Comparison of ENCODE assay signal across 15 mouse cellular contexts in the genomic region with DNA sequence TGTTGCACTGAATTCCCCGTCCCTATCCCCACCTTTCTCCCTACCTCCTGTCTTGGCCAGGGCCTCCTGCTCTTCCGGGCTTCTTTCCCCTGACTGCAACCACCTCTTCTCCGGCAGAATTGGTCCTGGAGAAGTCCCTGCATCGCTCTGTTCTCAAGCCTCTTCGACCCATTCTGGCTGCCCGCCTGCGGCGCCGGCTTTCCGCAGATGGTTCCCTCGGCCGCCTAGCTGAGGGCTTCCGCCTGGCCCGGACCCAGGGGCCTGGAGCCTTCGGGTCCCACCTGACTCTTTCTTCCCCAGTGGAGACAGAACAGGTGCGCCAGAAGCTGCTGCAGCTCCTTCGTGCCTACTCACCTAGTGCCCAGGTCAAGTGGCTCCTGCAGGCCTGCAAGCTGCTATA. TPM values are rescaled to one million over a fixed set of nuclear protein-coding genes. Genes with fewer than 3 reads are reported as not detected.
A peak's percentile ranks its signal among the peaks of the same experiment; 100 is the strongest.
DNase-seq lines count a peak whose midpoint lies in the region; ATAC-seq and TF ChIP-seq lines count a peak whose summit lies in the region.
"Had no signal": no experiment of that assay in that cellular context is flagged by ENCODE, and none has a peak within 500 bp of the region (broad histone marks: within the 10 kb centered on the region; RNA-seq: fewer than 3 reads in every experiment).

No protein-coding gene starts in this region.

- no peak for ATAC-seq in heart, embryonic 13.5 days (ENCODE audit: extremely low read depth, insufficient number of reproducible peaks, low FRiP score, low TSS enrichment)
- ATAC-seq: activated CD4-positive, CD25-positive, alpha-beta regulatory T cell, adult 4 months; midbrain, embryonic 13.5 days had no signal

- H3K9ac ChIP-seq in heart, embryonic 13.5 days, result no peak overlapping the region
- H3K9ac ChIP-seq in heart, adult 2 months (ENCODE audit: low read depth, low read length), result no peak overlapping the region
- H3K9ac ChIP-seq: embryonic facial prominence, embryonic 15.5 days; liver, embryonic 14.5 days; midbrain, embryonic 13.5 days had no signal

- no peak overlapping the region for H3K4me3 ChIP-seq in heart, embryonic 13.5 days
- no peak overlapping the region for H3K4me3 ChIP-seq in heart, adult 2 months
- peak overlapping the region; percentile 54 for H3K4me3 ChIP-seq in testis, adult 2 months (ENCODE audit: control insufficient read depth, low read depth, low read length)
- H3K4me3 ChIP-seq: embryonic facial prominence, embryonic 15.5 days; midbrain, embryonic 13.5 days had no signal

- H3K4me2 ChIP-seq in heart, embryonic 13.5 days, result peak overlapping the region; percentile 71
- H3K4me2 ChIP-seq: embryonic facial prominence, embryonic 15.5 days; midbrain, embryonic 13.5 days had no signal

- intact Hi-C loops in heart, adult 2 months (cut with DNase I), result no loop called here

- no peak overlapping the region for H3K27ac ChIP-seq in heart, embryonic 13.5 days (replicated peaks)
- H3K27ac ChIP-seq in heart, adult 2 months, result no peak overlapping the region
- H3K27ac ChIP-seq in testis, adult 2 months (ENCODE audit: control insufficient read depth, insufficient read depth, low read depth, low read length), result no peak overlapping the region
- H3K27ac ChIP-seq: embryonic facial prominence, embryonic 15.5 days; liver, embryonic 14.5 days; midbrain, embryonic 13.5 days had no signal

- no peak for TF ChIP-seq POLR2A in heart, adult 2 months (IDR thresholded peaks at IDR 0.05; ENCODE audit: insufficient read depth, low read depth, low read length)
- TF ChIP-seq POLR2A in testis, adult 2 months (IDR thresholded peaks at IDR 0.05; ENCODE audit: control insufficient read depth, low read depth, low read length), result no peak

- 56% methylated on average over 17 of the region's 17 CpGs for WGBS in heart, embryonic 13.5 days
- 80% methylated on average over 17 of the region's 17 CpGs for WGBS in heart, adult 2 months

- no peak for TF ChIP-seq EP300 in heart, adult 2 months (IDR thresholded peaks at IDR 0.05; ENCODE audit: insufficient read depth, low read depth, low read length)

- no peak for DNase-seq in heart, adult 2 months
- no peak for DNase-seq in testis, postnatal 14 days (ENCODE audit: low spot score)
- peak; percentile 60 to 75 for DNase-seq in cerebellum, postnatal 36 days
- no peak for DNase-seq in gastrocnemius, postnatal 4 days (ENCODE audit: low spot score in 2 of 2)
- DNase-seq in layer of hippocampus, adult 11-12 months (ENCODE audit: low spot score), result no peak
- DNase-seq: adrenal gland, postnatal 36 days; heart, postnatal 10 days; lung, postnatal 14 days had no signal

- H3K36me3 ChIP-seq in heart, embryonic 13.5 days, result peaks cover 21% of the 10 kb centered on the region
- no peaks in the 10 kb centered on the region for H3K36me3 ChIP-seq in heart, adult 2 months (ENCODE audit: control insufficient read depth, insufficient read depth, low read length)
- H3K36me3 ChIP-seq in testis, adult 2 months (ENCODE audit: control insufficient read depth, insufficient read depth, low read length), result no peaks in the 10 kb centered on the region

- peaks cover 41% of the 10 kb centered on the region for H3K4me1 ChIP-seq in heart, embryonic 13.5 days
- H3K4me1 ChIP-seq in heart, adult 2 months (ENCODE audit: control insufficient read depth, insufficient read depth, low read length), result peaks cover 7% of the 10 kb centered on the region
- peaks cover 6% of the 10 kb centered on the region for H3K4me1 ChIP-seq in testis, adult 2 months (ENCODE audit: control insufficient read depth, insufficient read depth, low read length)

- no peaks in the 10 kb centered on the region for H3K9me3 ChIP-seq in heart, embryonic 13.5 days
- H3K9me3 ChIP-seq: embryonic facial prominence, embryonic 15.5 days; midbrain, embryonic 13.5 days had no signal

- peaks cover 45% of the 10 kb centered on the region for H3K27me3 ChIP-seq in heart, embryonic 13.5 days (replicated peaks)
- no peaks in the 10 kb centered on the region for H3K27me3 ChIP-seq in heart, adult 2 months (ENCODE audit: control insufficient read depth, insufficient read depth, low read length)
- H3K27me3 ChIP-seq in testis, adult 2 months (ENCODE audit: control insufficient read depth, insufficient read depth, low read length), result no peaks in the 10 kb centered on the region

- no peak for TF ChIP-seq CTCF in heart, adult 2 months (IDR thresholded peaks at IDR 0.05)
- no peak for TF ChIP-seq CTCF in testis, adult 2 months (IDR thresholded peaks at IDR 0.05; ENCODE audit: control insufficient read depth, insufficient read depth, insufficient replicate concordance, low read depth, low read length)

- H3K79me2 ChIP-seq in heart, adult 2 months (replicated peaks; ENCODE audit: control insufficient read depth, insufficient read depth, low read length), result no peaks in the 10 kb centered on the region

RNA-seq across cellular contexts. Expression of gene Rin1, which starts 2.6 kb away (rescaled TPM):
- polyA plus RNA-seq in heart, embryonic 13.5 days (2015; fragmentation: Nextera tagmentation; extraction: Ambion mirVana), result 2.4 and 3.5 TPM in 2 replicates
- total RNA-seq in heart, adult 2 months (2021), result 1 to 10 TPM; 1.2 to 1.8 TPM
- polyA plus RNA-seq in heart, adult 2 months (2012; rRNA removed), result 2.1 and 3.0 TPM in 2 replicates
- 27.1 and 27.5 TPM in 2 replicates for polyA plus RNA-seq in testis, adult 2 months (2012; rRNA removed)
- total RNA-seq in gastrocnemius, postnatal 4 days (2021), result 1 to 10 TPM; 3.4 to 3.5 TPM

RNA-seq across cellular contexts. Expression of gene Brms1, which starts 11.7 kb away (rescaled TPM):
- polyA plus RNA-seq in heart, embryonic 13.5 days (2015; fragmentation: Nextera tagmentation; extraction: Ambion mirVana), result 29.5 and 33.5 TPM in 2 replicates
- total RNA-seq in heart, adult 2 months (2021), result 10 to 100 TPM; 14.3 to 16.9 TPM
- polyA plus RNA-seq in heart, adult 2 months (2012; rRNA removed), result 17.0 and 18.1 TPM in 2 replicates
- polyA plus RNA-seq in testis, adult 2 months (2012; rRNA removed), result 200 and 216 TPM in 2 replicates
- 10 to 100 TPM; 18.3 to 19.6 TPM for total RNA-seq in gastrocnemius, postnatal 4 days (2021)

RNA-seq across cellular contexts. Expression of gene AC124502.3, which starts 14.2 kb away (rescaled TPM):
- polyA plus RNA-seq in heart, embryonic 13.5 days (2015; fragmentation: Nextera tagmentation; extraction: Ambion mirVana), result 1.4 and 1.7 TPM in 2 replicates
- total RNA-seq in heart, adult 2 months (2021), result 1 to 10 TPM; 1.3 to 2.3 TPM
- 0.08 and 0.15 TPM in 2 replicates for polyA plus RNA-seq in heart, adult 2 months (2012; rRNA removed)
- polyA plus RNA-seq in testis, adult 2 months (2012; rRNA removed), result 0.61 and 0.98 TPM in 2 replicates
- under 1 TPM in 1 of 2 experiments, not detected in 1; 0.29 TPM for total RNA-seq in gastrocnemius, postnatal 4 days (2021)

RNA-seq across cellular contexts. Expression of gene B4gat1, which starts 14.2 kb away (rescaled TPM):
- 41.4 and 49.5 TPM in 2 replicates for polyA plus RNA-seq in heart, embryonic 13.5 days (2015; fragmentation: Nextera tagmentation; extraction: Ambion mirVana)
- 10 to 100 TPM; 43.2 to 43.8 TPM for total RNA-seq in heart, adult 2 months (2021)
- polyA plus RNA-seq in heart, adult 2 months (2012; rRNA removed), result 43.2 and 48.8 TPM in 2 replicates
- polyA plus RNA-seq in testis, adult 2 months (2012; rRNA removed), result 3.7 and 4.2 TPM in 2 replicates
- total RNA-seq in gastrocnemius, postnatal 4 days (2021), result 10 to 100 TPM; 28.5 to 31.4 TPM

RNA-seq across cellular contexts. Expression of gene Cd248, which starts 15.0 kb away (rescaled TPM):
- 17.7 and 23.6 TPM in 2 replicates for polyA plus RNA-seq in heart, embryonic 13.5 days (2015; fragmentation: Nextera tagmentation; extraction: Ambion mirVana)
- total RNA-seq in heart, adult 2 months (2021), result 10 to 100 TPM in 1 of 2 experiments, 1 to 10 TPM in 1; 9.3 to 12.2 TPM
- polyA plus RNA-seq in heart, adult 2 months (2012; rRNA removed), result 18.1 and 20.0 TPM in 2 replicates
- polyA plus RNA-seq in testis, adult 2 months (2012; rRNA removed), result 2.5 and 2.9 TPM in 2 replicates
- total RNA-seq in gastrocnemius, postnatal 4 days (2021), result 100 to 1,000 TPM; 108 to 113 TPM
- total RNA-seq: granulocyte monocyte progenitor cell, adult 5-6 weeks had no signal
- polyA plus RNA-seq: activated CD4-positive, CD25-positive, alpha-beta regulatory T cell, adult 4 months had no signal

Comparison
In these comparisons a context has a peak if more than half of its experiments do, and no peak if none do; other contexts are left out.
1. DNase-seq: peak in cerebellum, postnatal 36 days (2 of 2); none in heart, adult 2 months (0 of 2), testis, postnatal 14 days (single experiment), gastrocnemius, postnatal 4 days (0 of 2) and layer of hippocampus, adult 11-12 months (single experiment).